Mouse (Mus musculus): ENCODE measurements around the gene Ndufv3. TPM values are rescaled to one million over a fixed set of nuclear protein-coding genes. Genes with fewer than 3 reads are reported as not detected.

The Ndufv3 gene
- polyA plus RNA-seq, 2 experiments = 103 to 277 TPM

- DNase-seq (ENCODE audit: low spot score) = no peak
- TF ChIP-seq POLR2A (IDR thresholded peaks at IDR 0.05; ENCODE audit: borderline replicate concordance, extremely low read depth, insufficient read depth, insufficient read length) = no peak
- peaks cover 4% of the 10 kb centered on the region; the same call in 1 of the 2 replicates for H3K4me1 ChIP-seq (ENCODE audit: control insufficient read depth, insufficient read depth, low read length)
- H3K27ac ChIP-seq (replicated peaks; ENCODE audit: low read depth, low read length) = no peak overlapping the region
- peaks cover 35% of the 10 kb centered on the region for H3K36me3 ChIP-seq (ENCODE audit: control insufficient read depth, insufficient read depth, low read length)
- peak overlapping the region; percentile 84 for H3K4me3 ChIP-seq (replicated peaks; ENCODE audit: low read length)
- no peak for ATAC-seq (ENCODE audit: low FRiP score, low read depth)
- no peaks in the 10 kb centered on the region for H3K9me3 ChIP-seq (ENCODE audit: control insufficient read depth, low read length)
- WGBS = 96% methylated on average over 6 of the region's 6 CpGs
- H3K9ac ChIP-seq (ENCODE audit: low read depth, low read length, severe bottlenecking) = no peak overlapping the region
- no peaks in the 10 kb centered on the region for H3K27me3 ChIP-seq (ENCODE audit: control insufficient read depth, insufficient read depth, low read length)
- peak overlapping the region; percentile 75 for H3K4me2 ChIP-seq (replicated peaks; ENCODE audit: low read depth, low read length, severe bottlenecking)
These were observed 9.0 kb upstream of the Ndufv3 start for GRCm38 (mm10) chr17:31510944-31511343.

DNA sequence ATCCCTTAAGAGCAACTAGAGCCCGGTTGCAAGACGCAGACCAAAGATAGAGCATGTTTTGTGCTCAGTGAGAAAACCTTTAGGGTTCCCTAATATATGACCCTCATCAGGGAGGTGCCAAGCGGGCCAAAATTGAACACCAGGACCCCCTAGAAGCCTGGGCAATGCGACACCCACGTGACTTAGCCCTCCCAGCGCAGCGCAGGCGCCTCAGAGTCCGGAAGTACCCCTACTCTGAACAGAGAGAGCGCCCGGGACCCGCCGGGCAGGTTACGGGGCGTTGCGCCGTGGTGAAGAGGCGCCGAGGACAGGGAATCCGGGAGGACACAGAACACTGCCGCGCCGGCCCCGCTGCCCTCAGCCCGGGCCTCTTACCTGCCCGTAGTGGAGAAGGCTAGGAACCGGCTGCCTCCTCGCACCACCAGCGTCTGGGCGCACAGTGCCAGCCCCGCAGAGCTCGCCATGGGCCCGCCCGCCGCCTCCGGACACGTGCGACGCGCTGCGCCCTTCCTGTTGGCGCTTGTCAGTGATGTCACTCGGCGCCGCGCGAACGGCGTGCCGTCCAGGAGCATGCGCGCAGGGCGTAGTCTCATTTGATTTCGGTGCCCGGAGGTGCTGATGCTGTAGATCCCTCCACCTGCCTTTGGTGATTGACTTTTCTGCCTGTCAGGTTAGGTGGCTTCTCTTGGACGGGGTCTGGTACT lies 8.0 kb upstream of the Ndufv3 start:
- ATAC-seq (ENCODE audit: low FRiP score, low read depth) = peak; percentile 97
- Histone ChIP-seq H3K27me3 (ENCODE audit: control insufficient read depth, insufficient read depth, low read length) (no peaks in the 10 kb centered on the region), H3K4me1 (ENCODE audit: control insufficient read depth, insufficient read depth, low read length) (peaks cover 4% of the 10 kb centered on the region; the same call in 1 of the 2 replicates), H3K36me3 (ENCODE audit: control insufficient read depth, insufficient read depth, low read length) (peaks cover 26% of the 10 kb centered on the region), H3K9me3 (ENCODE audit: control insufficient read depth, low read length) (no peaks in the 10 kb centered on the region), H3K4me3 (replicated peaks; ENCODE audit: low read length) (peak overlapping the region; percentile 84), H3K27ac (replicated peaks; ENCODE audit: low read depth, low read length) (peak overlapping the region; percentile 74), H3K4me2 (replicated peaks; ENCODE audit: low read depth, low read length, severe bottlenecking) (peak overlapping the region; percentile 75), H3K9ac (ENCODE audit: low read depth, low read length, severe bottlenecking) (peak overlapping the region; percentile 71)
- WGBS = under 1% methylated on average over 56 of the region's 56 CpGs
- DNase-seq (ENCODE audit: low spot score) = peak; percentile 88
- peak; percentile 51; the same call in 1 of the 2 replicates for TF ChIP-seq POLR2A (IDR thresholded peaks at IDR 0.05; ENCODE audit: borderline replicate concordance, extremely low read depth, insufficient read depth, insufficient read length)

- peak overlapping the region; percentile 71; the same call in 1 of the 2 replicates for H3K9ac ChIP-seq (ENCODE audit: low read depth, low read length, severe bottlenecking)
- 0 out of 2 replicates have a peak overlapping the region, but pooled peaks have one; percentile 74 for H3K27ac ChIP-seq (replicated peaks; ENCODE audit: low read depth, low read length)
- DNase-seq (ENCODE audit: low spot score) (no peak), ATAC-seq (ENCODE audit: low FRiP score, low read depth) (0 out of 2 replicates have a peak, but pooled peaks have one; percentile 4)
- no peaks in the 10 kb centered on the region for H3K27me3 ChIP-seq (ENCODE audit: control insufficient read depth, insufficient read depth, low read length)
- H3K9me3 ChIP-seq (ENCODE audit: control insufficient read depth, low read length) = no peaks in the 10 kb centered on the region
- H3K36me3 ChIP-seq (ENCODE audit: control insufficient read depth, insufficient read depth, low read length) = peaks cover 20% of the 10 kb centered on the region
- no peak for TF ChIP-seq POLR2A (IDR thresholded peaks at IDR 0.05; ENCODE audit: borderline replicate concordance, extremely low read depth, insufficient read depth, insufficient read length)
- H3K4me1 ChIP-seq (ENCODE audit: control insufficient read depth, insufficient read depth, low read length) = peaks cover 4% of the 10 kb centered on the region; the same call in 1 of the 2 replicates
- WGBS = 21% methylated on average over 6 of the region's 6 CpGs
- peak overlapping the region; percentile 84 for H3K4me3 ChIP-seq (replicated peaks; ENCODE audit: low read length)
- peak overlapping the region; percentile 75 for H3K4me2 ChIP-seq (replicated peaks; ENCODE audit: low read depth, low read length, severe bottlenecking)
These were observed 7.3 kb upstream of the Ndufv3 start for GRCm38 (mm10) chr17:31512593-31512992.

- 73% methylated on average over 1 of the region's 1 CpGs for WGBS
These were observed 5.2 kb upstream of the Ndufv3 start for GRCm38 (mm10) chr17:31514696-31515095.

GRCm38 (mm10) chr17:31519344-31519945 lies 470 bp upstream of the Ndufv3 start:
- peak overlapping the region; percentile 75 for H3K4me3 ChIP-seq (replicated peaks; ENCODE audit: low read length)
- no peak overlapping the region for H3K9ac ChIP-seq (ENCODE audit: low read depth, low read length, severe bottlenecking)
- no peaks in the 10 kb centered on the region for H3K9me3 ChIP-seq (ENCODE audit: control insufficient read depth, low read length)
- peak; percentile 27; the same call in 1 of the 2 replicates for ATAC-seq (ENCODE audit: low FRiP score, low read depth)
- H3K4me2 ChIP-seq (replicated peaks; ENCODE audit: low read depth, low read length, severe bottlenecking) = peak overlapping the region; percentile 76
- H3K27me3 ChIP-seq (ENCODE audit: control insufficient read depth, insufficient read depth, low read length) = no peaks in the 10 kb centered on the region
- no peak for DNase-seq (ENCODE audit: low spot score)
- H3K36me3 ChIP-seq (ENCODE audit: control insufficient read depth, insufficient read depth, low read length) = peaks cover 14% of the 10 kb centered on the region
- no peak overlapping the region for H3K27ac ChIP-seq (replicated peaks; ENCODE audit: low read depth, low read length)
- H3K4me1 ChIP-seq (ENCODE audit: control insufficient read depth, insufficient read depth, low read length) = peaks cover 15% of the 10 kb centered on the region
- TF ChIP-seq POLR2A (IDR thresholded peaks at IDR 0.05; ENCODE audit: borderline replicate concordance, extremely low read depth, insufficient read depth, insufficient read length) = no peak
- WGBS = 5% methylated on average over 7 of the region's 7 CpGs

More at GRCm38 (mm10) chr17:31514696-31515095, 5.2 kb upstream of the Ndufv3 start:
- no peak overlapping the region for H3K4me2 ChIP-seq (replicated peaks; ENCODE audit: low read depth, low read length, severe bottlenecking)
- peaks cover 2% of the 10 kb centered on the region; the same call in 1 of the 2 replicates for H3K36me3 ChIP-seq (ENCODE audit: control insufficient read depth, insufficient read depth, low read length)
- no peak for TF ChIP-seq POLR2A (IDR thresholded peaks at IDR 0.05; ENCODE audit: borderline replicate concordance, extremely low read depth, insufficient read depth, insufficient read length)
- no peak for DNase-seq (ENCODE audit: low spot score)
- peaks cover 7% of the 10 kb centered on the region; the same call in 1 of the 2 replicates for H3K4me1 ChIP-seq (ENCODE audit: control insufficient read depth, insufficient read depth, low read length)
- H3K4me3 ChIP-seq (replicated peaks; ENCODE audit: low read length) = no peak overlapping the region
- no peaks in the 10 kb centered on the region for H3K9me3 ChIP-seq (ENCODE audit: control insufficient read depth, low read length)
- no peak for ATAC-seq (ENCODE audit: low FRiP score, low read depth)
- H3K9ac ChIP-seq (ENCODE audit: low read depth, low read length, severe bottlenecking) = no peak overlapping the region
- H3K27me3 ChIP-seq (ENCODE audit: control insufficient read depth, insufficient read depth, low read length) = no peaks in the 10 kb centered on the region
- no peak overlapping the region for H3K27ac ChIP-seq (replicated peaks; ENCODE audit: low read depth, low read length)
